Mouse (Mus musculus) layer of hippocampus, adult 8-10 months (tissue): ENCODE data around the gene Prox2. TPM values are rescaled to one million over a fixed set of nuclear protein-coding genes. Genes with fewer than 3 reads are reported as not detected.

Experiments
- DNase-seq, 2 experiments: peaks; one replicate each; pipeline ENCODE4 v3.0.0; 2022; ENCODE audit warnings: low spot score in 2 of 2
- total RNA-seq, 4 experiments: library from RNA; stranded (reverse); gene quantifications; 2 replicates each; pipeline ENCODE4 v1.2.4; 2022

Gene Prox2
- total RNA-seq, 4 experiments from 2014 or later = 2.2 to 3.2 (median 2.6) TPM

GRCm38 (mm10) chr12:85095146-85095545, 15.4 kb downstream of the Prox2 start:
- DNase-seq = no peak

DNA sequence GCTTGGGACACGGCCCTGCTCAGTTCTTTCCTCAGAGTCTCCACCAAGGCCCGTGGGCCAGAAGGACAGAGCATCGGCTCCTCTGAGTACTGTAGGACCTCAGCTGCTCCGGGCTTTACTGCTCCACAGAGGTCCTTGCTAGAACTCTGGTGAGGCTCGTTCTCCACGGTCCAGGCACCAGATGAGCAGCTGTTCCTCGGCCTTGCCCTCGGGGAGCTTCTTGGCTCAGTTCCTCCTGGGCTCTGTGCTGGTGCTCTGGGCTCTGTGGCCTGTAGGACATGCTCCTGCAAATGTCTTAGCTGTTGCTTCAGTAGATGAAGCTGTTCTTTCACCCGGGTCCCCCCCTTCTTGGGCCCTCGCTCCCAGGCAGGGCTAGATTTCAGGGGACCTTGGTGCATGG, 15.9 kb downstream of the Prox2 start:
- DNase-seq = no peak

DNA sequence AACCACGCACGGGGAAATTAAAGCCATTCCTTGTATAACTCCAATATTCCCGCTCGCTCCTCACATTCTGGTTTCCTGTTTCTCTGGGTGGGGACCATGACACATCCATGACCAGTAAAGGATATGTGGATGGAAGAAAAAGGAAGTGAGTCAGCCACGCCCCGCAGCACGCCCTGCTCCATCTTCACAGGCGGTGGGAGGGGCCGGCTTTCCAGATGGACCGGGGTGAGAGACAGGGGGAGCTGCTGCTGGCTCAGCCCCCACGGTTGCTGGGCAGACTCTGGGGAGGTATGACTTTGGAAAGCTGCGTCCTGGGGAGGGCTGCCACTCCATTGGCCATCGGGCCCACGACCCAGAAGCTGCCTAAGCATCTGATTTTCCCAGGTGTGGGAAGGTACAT, 16.5 kb downstream of the Prox2 start:
- peak; percentile 42 to 43 for DNase-seq

- DNase-seq = peak in 1 of 2 experiments; percentile 58
Measured at GRCm38 (mm10) chr12:85092214-85092613, 18.3 kb downstream of the Prox2 start.

GRCm38 (mm10) chr12:85091190-85091589, 19.4 kb downstream of the Prox2 start:
- no peak for DNase-seq

DNA sequence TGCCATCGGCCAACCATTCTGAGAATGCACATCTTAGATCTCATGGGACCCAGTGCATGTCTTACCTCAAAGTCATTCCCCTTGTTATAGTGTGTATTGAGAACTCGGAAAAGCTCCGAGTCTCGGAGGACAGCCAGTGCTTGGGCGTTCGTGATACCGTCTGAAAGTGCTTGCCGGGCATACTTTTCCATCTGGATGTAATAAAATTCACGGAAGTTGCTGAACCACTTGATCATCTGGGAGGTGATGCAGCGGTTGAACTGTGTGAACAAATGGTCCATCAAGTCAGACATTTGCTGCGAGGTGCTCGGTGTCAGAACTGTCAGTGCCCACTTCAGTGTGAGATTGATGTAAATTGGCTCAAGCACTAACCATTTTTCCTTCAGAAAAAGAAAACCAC, 22.7 kb downstream of the Prox2 start:
- DNase-seq = no peak

DNA sequence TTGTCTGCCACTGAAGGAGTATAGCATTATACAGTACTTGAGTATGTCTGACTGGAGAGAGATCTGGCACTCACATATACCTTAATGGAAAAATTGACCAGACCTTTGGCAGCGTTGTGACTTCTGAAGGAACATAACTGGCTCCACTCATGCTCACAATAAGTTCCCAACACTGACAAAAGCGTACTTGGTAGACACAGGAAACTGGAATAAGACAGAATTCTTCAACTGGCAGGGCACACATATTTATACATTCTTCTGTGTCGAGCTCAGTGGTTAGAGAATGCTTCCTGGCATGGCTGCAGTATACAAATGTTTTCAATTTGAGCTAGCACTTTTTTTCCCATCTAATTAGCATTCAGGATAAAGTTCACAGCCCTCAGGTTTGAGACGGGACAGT, 25.6 kb downstream of the Prox2 start:
- DNase-seq = no peak

DNA sequence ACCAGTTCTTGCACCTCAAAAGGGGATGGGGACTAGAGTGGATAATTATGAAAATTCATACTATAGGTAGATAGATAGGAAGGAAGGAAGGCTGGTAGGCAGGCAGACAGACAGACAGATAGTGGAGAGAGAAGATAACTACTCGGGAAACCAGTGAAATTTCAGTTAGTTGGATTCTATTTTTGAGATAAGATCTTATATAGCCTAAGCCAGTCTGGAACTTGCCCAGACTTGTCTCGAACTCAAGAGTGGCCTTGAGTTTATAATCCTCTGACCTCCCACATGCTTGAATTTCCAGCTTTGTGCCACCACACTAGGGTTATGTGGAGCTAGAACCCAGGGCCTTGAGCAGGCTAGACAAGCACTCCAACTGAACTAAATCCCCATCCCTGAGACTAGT, 26.3 kb downstream of the Prox2 start:
- no peak for DNase-seq

- DNase-seq = no peak
Measured at GRCm38 (mm10) chr12:85077100-85077499, 33.5 kb downstream of the Prox2 start.

DNA sequence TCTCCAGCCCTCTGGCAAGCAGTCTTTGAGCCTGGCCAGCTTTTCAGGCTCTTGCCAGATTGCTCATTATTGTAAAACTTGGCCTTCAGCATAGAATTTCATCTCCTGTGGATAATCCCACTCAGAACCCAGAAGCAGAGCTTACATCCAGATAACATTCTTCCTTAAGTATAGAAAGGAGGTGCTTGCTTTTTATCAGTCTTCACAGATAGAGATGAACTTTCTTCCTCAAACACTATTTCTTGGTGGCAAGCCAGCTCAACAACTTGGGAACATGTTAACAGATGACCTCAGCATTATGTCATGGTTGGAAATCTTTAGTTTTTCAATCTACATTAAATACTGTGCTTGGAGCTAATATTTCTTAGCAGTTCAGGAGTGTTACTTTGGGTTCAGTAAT, 39.5 kb downstream of the Prox2 start:
- DNase-seq = no peak

DNA sequence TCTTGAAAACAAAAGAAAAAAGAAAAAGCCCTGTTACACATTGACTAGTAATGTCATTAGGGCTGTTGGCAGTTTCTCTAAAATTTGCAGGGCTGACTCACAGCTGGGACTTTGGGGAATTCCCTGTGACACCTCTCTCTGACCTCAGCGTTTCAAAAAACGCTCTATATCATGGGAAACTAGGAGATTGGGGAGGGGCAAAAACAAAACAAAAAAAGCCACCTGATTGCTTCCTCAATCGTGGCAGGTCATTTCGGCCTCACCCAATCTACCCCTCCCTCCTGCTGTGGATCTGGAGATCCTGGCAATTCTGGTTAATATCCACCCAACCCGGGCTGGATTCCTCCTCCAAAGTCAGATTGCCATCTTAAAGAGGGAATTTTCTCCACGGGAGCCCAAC, 59.3 kb downstream of the Prox2 start:
- DNase-seq = no peak

Other genes with a start within 250 kb of the Prox2 start
- under 1 TPM in 3 of 4 experiments, not detected in 1; 0.20 to 0.33 (median 0.25) TPM for gene Ltbp2, start 234.2 kb downstream of the Prox2 start, total RNA-seq
- 10 to 100 TPM; 31.8 to 42.2 (median 38.9) TPM for gene Fcf1, start 139.9 kb downstream of the Prox2 start, total RNA-seq
- gene Arel1, start 139.9 kb downstream of the Prox2 start, total RNA-seq = 100 to 1,000 TPM in 2 of 4 experiments, 10 to 100 TPM in 2; 84.3 to 106 (median 98.5) TPM
- gene Ylpm1, start 114.4 kb downstream of the Prox2 start, total RNA-seq = 100 to 1,000 TPM; 109 to 145 (median 122) TPM
- gene Dlst, start 74 bp upstream of the Prox2 start, total RNA-seq = 100 to 1,000 TPM; 145 to 175 (median 158) TPM
- gene Rps6kl1, start 40.5 kb upstream of the Prox2 start, total RNA-seq = 10 to 100 TPM; 35.8 to 43.4 (median 39.8) TPM
- 1 to 10 TPM; 4.2 to 6.6 (median 6.1) TPM for gene Pgf, start 67.0 kb upstream of the Prox2 start, total RNA-seq
- gene Eif2b2, start 108.7 kb upstream of the Prox2 start, total RNA-seq = 10 to 100 TPM; 52.0 to 70.8 (median 60.7) TPM
- gene Mlh3, start 159.8 kb upstream of the Prox2 start, total RNA-seq = 10 to 100 TPM; 17.8 to 23.1 (median 20.5) TPM
- 10 to 100 TPM; 22.7 to 37.1 (median 30.9) TPM for gene Acyp1, start 177.7 kb upstream of the Prox2 start, total RNA-seq
- 1 to 10 TPM; 1.6 to 2.2 (median 1.9) TPM for gene Zc2hc1c, start 177.8 kb upstream of the Prox2 start, total RNA-seq
- gene Nek9, start 228.6 kb upstream of the Prox2 start, total RNA-seq = 10 to 100 TPM; 39.8 to 42.3 (median 41.1) TPM